Mouse (Mus musculus): ENCODE data around the gene Cdkn2aipnl. TPM values are rescaled to one million over a fixed set of nuclear protein-coding genes. Genes with fewer than 3 reads are reported as not detected.

The Cdkn2aipnl gene
- 40.6 and 41.7 TPM in 2 replicates for polyA plus RNA-seq (2015; fragmentation: Nextera tagmentation; extraction: Ambion mirVana)

DNA sequence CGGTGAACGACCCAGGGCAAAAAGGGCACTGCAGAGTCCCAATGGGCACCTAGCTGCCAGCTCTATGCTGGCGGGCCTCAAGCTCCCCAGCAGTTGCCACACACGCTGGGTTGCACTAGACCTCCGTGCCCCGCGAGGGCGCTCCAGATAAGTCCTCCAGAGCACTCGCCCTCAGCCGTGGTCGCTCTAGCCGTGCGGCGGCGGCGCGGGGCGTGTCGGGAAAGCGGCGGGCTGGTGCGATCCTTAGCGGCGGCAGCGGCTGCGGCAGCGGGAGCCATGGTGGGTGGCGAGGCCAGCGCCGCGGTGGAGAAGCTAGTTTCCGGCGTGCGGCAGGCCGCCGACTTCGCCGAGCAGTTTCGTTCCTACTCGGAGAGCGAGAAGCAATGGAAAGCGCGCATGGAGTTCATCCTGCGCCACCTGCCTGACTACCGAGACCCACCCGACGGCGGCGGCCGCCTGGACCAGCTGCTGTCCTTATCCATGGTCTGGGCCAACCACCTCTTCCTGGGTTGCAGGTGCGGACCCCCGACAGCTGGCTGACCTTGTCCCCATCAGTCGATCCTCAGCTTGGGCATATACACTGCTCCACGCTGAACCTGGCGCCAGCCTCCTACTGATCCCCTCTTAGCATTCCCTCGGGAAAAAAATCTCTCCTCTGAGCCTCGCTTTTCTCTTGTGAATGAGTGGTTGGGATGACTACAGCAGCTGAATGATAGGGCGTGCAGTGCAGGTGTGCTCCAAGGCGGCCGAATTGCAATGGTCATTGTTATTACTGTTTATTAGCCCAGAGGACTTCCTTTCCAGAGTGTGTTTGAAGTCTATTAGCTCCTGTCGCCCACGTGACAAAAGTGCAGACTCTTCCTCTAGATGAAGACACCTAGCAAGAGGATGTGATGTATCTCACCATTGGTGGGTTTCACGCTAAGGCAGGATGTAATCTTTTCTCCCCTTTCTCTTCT lies at the start of gene Cdkn2aipnl:
Cdkn2aipnl (plus strand) TSS at position 219 of the 959 bp plus-strand sequence.
- Histone ChIP-seq H3K36me3 (ENCODE audit: control insufficient read depth, insufficient read depth) (peaks cover 13% of the 10 kb centered on the region), H3K27me3 (ENCODE audit: control insufficient read depth, insufficient read depth, low read depth, low read length) (no peaks in the 10 kb centered on the region), H3K4me3 (ENCODE audit: low read depth, low read length) (peak within 1 kb of the TSS; percentile 84), H3K4me2 (ENCODE audit: low read depth, low read length) (peak within 1 kb of the TSS; percentile 97), H3K9ac (ENCODE audit: low read depth, low read length) (peak within 1 kb of the TSS; percentile 90), H3K9me3 (replicated peaks; ENCODE audit: control insufficient read depth, low read length) (no peaks in the 10 kb centered on the region), H3K4me1 (ENCODE audit: control insufficient read depth, low read depth, low read length) (peaks cover 10% of the 10 kb centered on the region), H3K27ac (ENCODE audit: low read length) (peak within 1 kb of the TSS; percentile 27; the same call in 1 of the 2 replicates)
- ATAC-seq (ENCODE audit: low read depth) = peak; percentile 95
- WGBS (ENCODE audit: insufficient replicate concordance) = 1% methylated on average over 63 of the region's 63 CpGs

DNA sequence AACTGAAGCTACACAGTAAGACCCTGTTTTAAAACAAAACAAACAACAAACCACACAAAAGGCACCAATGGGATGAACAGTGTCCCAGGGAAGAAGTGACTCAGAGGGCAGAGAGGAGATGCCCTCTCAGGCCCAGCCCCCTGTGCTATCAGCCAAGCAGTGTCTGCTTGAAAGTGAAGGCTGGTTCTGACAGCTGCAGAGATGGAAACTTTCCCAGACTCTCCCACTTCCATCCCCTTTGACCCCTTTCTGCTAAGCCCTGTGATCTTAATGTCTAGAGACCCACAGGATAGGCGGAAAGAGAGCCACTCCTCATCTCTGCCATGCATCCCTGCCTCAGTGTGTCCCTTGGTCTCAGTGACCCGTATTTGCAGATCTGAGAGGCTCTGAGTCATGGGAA lies 49.5 kb upstream of the Cdkn2aipnl start:
- Histone ChIP-seq H3K27me3 (ENCODE audit: control insufficient read depth, insufficient read depth, low read depth, low read length) (no peaks in the 10 kb centered on the region), H3K27ac (ENCODE audit: low read length) (no peak overlapping the region), H3K36me3 (ENCODE audit: control insufficient read depth, insufficient read depth) (no peaks in the 10 kb centered on the region), H3K4me1 (ENCODE audit: control insufficient read depth, low read depth, low read length) (peaks cover 5% of the 10 kb centered on the region), H3K4me3 (ENCODE audit: low read depth, low read length) (no peak overlapping the region), H3K9me3 (replicated peaks; ENCODE audit: control insufficient read depth, low read length) (no peaks in the 10 kb centered on the region), H3K9ac (ENCODE audit: low read depth, low read length) (no peak overlapping the region), H3K4me2 (ENCODE audit: low read depth, low read length) (no peak overlapping the region)
- no peak for ATAC-seq (ENCODE audit: low read depth)
- WGBS (ENCODE audit: insufficient replicate concordance) = 35% methylated on average over 2 of the region's 2 CpGs

GRCm38 (mm10) chr11:51918576-51918975 lies 48.9 kb upstream of the Cdkn2aipnl start:
- no peak overlapping the region for H3K4me3 ChIP-seq (ENCODE audit: low read depth, low read length)
- 67% methylated on average over 2 of the region's 2 CpGs for WGBS (ENCODE audit: insufficient replicate concordance)
- H3K36me3 ChIP-seq (ENCODE audit: control insufficient read depth, insufficient read depth) = no peaks in the 10 kb centered on the region
- no peak overlapping the region for H3K4me2 ChIP-seq (ENCODE audit: low read depth, low read length)
- ATAC-seq (ENCODE audit: low read depth) = no peak
- no peaks in the 10 kb centered on the region for H3K9me3 ChIP-seq (replicated peaks; ENCODE audit: control insufficient read depth, low read length)
- H3K4me1 ChIP-seq (ENCODE audit: control insufficient read depth, low read depth, low read length) = peaks cover 5% of the 10 kb centered on the region
- no peaks in the 10 kb centered on the region for H3K27me3 ChIP-seq (ENCODE audit: control insufficient read depth, insufficient read depth, low read depth, low read length)
- H3K27ac ChIP-seq (ENCODE audit: low read length) = no peak overlapping the region
- H3K9ac ChIP-seq (ENCODE audit: low read depth, low read length) = no peak overlapping the region

GRCm38 (mm10) chr11:51921355-51922125 lies 45.9 kb upstream of the Cdkn2aipnl start:
- ATAC-seq (ENCODE audit: low read depth) = no peak
- Histone ChIP-seq H3K36me3 (ENCODE audit: control insufficient read depth, insufficient read depth) (no peaks in the 10 kb centered on the region), H3K9me3 (replicated peaks; ENCODE audit: control insufficient read depth, low read length) (no peaks in the 10 kb centered on the region), H3K27ac (ENCODE audit: low read length) (no peak overlapping the region), H3K9ac (ENCODE audit: low read depth, low read length) (no peak overlapping the region), H3K4me1 (ENCODE audit: control insufficient read depth, low read depth, low read length) (no peaks in the 10 kb centered on the region; the same call in 1 of the 2 replicates), H3K27me3 (ENCODE audit: control insufficient read depth, insufficient read depth, low read depth, low read length) (no peaks in the 10 kb centered on the region), H3K4me3 (ENCODE audit: low read depth, low read length) (no peak overlapping the region), H3K4me2 (ENCODE audit: low read depth, low read length) (no peak overlapping the region)
- WGBS (ENCODE audit: insufficient replicate concordance) = 58% methylated on average over 8 of the region's 8 CpGs

- Histone ChIP-seq H3K27ac (ENCODE audit: low read length) (no peak overlapping the region), H3K36me3 (ENCODE audit: control insufficient read depth, insufficient read depth) (no peaks in the 10 kb centered on the region), H3K9me3 (replicated peaks; ENCODE audit: control insufficient read depth, low read length) (no peaks in the 10 kb centered on the region), H3K4me3 (ENCODE audit: low read depth, low read length) (no peak overlapping the region), H3K9ac (ENCODE audit: low read depth, low read length) (no peak overlapping the region), H3K27me3 (ENCODE audit: control insufficient read depth, insufficient read depth, low read depth, low read length) (no peaks in the 10 kb centered on the region), H3K4me2 (ENCODE audit: low read depth, low read length) (no peak overlapping the region), H3K4me1 (ENCODE audit: control insufficient read depth, low read depth, low read length) (no peaks in the 10 kb centered on the region)
- no peak for ATAC-seq (ENCODE audit: low read depth)
- WGBS (ENCODE audit: insufficient replicate concordance) = 66% methylated on average over 3 of the region's 3 CpGs
These were observed 45.0 kb upstream of the Cdkn2aipnl start for GRCm38 (mm10) chr11:51922421-51922841.

DNA sequence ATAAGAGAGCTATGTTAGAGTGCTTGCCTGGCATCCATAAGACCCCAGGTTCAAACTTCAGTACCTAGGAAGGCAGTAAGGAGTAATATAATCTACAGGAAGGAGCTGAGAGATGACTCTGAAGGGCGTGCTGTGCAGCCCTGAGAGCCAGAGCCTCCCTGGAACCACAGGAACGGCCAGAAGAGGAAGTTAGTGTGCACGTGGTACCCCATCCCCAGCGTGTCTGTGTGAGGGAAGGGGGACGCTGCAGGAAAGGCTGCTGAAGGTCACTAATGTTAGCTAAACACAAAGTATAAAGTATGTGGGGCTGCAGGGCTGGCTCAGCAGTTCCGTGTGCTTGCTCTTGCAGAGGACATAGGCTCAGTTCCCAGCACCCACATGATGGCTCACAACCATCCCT lies 41.9 kb upstream of the Cdkn2aipnl start:
- no peak overlapping the region for H3K4me3 ChIP-seq (ENCODE audit: low read depth, low read length)
- no peak overlapping the region for H3K4me2 ChIP-seq (ENCODE audit: low read depth, low read length)
- no peaks in the 10 kb centered on the region for H3K4me1 ChIP-seq (ENCODE audit: control insufficient read depth, low read depth, low read length)
- H3K36me3 ChIP-seq (ENCODE audit: control insufficient read depth, insufficient read depth) = no peaks in the 10 kb centered on the region
- ATAC-seq (ENCODE audit: low read depth) = peak; percentile 48
- no peaks in the 10 kb centered on the region for H3K9me3 ChIP-seq (replicated peaks; ENCODE audit: control insufficient read depth, low read length)
- no peaks in the 10 kb centered on the region for H3K27me3 ChIP-seq (ENCODE audit: control insufficient read depth, insufficient read depth, low read depth, low read length)
- WGBS (ENCODE audit: insufficient replicate concordance) = 13% methylated on average over 6 of the region's 6 CpGs
- H3K9ac ChIP-seq (ENCODE audit: low read depth, low read length) = no peak overlapping the region
- H3K27ac ChIP-seq (ENCODE audit: low read length) = no peak overlapping the region

- Histone ChIP-seq H3K27me3 (ENCODE audit: control insufficient read depth, insufficient read depth, low read depth, low read length) (no peaks in the 10 kb centered on the region), H3K4me3 (ENCODE audit: low read depth, low read length) (no peak overlapping the region), H3K4me1 (ENCODE audit: control insufficient read depth, low read depth, low read length) (no peaks in the 10 kb centered on the region), H3K9me3 (replicated peaks; ENCODE audit: control insufficient read depth, low read length) (no peaks in the 10 kb centered on the region), H3K27ac (ENCODE audit: low read length) (no peak overlapping the region), H3K36me3 (ENCODE audit: control insufficient read depth, insufficient read depth) (no peaks in the 10 kb centered on the region), H3K9ac (ENCODE audit: low read depth, low read length) (no peak overlapping the region), H3K4me2 (ENCODE audit: low read depth, low read length) (no peak overlapping the region)
- 16% methylated on average over 1 of the region's 1 CpGs for WGBS (ENCODE audit: insufficient replicate concordance)
- ATAC-seq (ENCODE audit: low read depth) = no peak
These were observed 41.1 kb upstream of the Cdkn2aipnl start for GRCm38 (mm10) chr11:51926385-51926784.

- H3K4me3 ChIP-seq (ENCODE audit: low read depth, low read length) = no peak overlapping the region
- WGBS (ENCODE audit: insufficient replicate concordance) = 54% methylated on average over 2 of the region's 2 CpGs
- H3K9me3 ChIP-seq (replicated peaks; ENCODE audit: control insufficient read depth, low read length) = no peaks in the 10 kb centered on the region
- H3K27me3 ChIP-seq (ENCODE audit: control insufficient read depth, insufficient read depth, low read depth, low read length) = no peaks in the 10 kb centered on the region
- no peak overlapping the region for H3K27ac ChIP-seq (ENCODE audit: low read length)
- H3K36me3 ChIP-seq (ENCODE audit: control insufficient read depth, insufficient read depth) = no peaks in the 10 kb centered on the region
- no peaks in the 10 kb centered on the region for H3K4me1 ChIP-seq (ENCODE audit: control insufficient read depth, low read depth, low read length)
- H3K4me2 ChIP-seq (ENCODE audit: low read depth, low read length) = no peak overlapping the region
- no peak for ATAC-seq (ENCODE audit: low read depth)
- no peak overlapping the region for H3K9ac ChIP-seq (ENCODE audit: low read depth, low read length)
These were observed 40.4 kb upstream of the Cdkn2aipnl start for GRCm38 (mm10) chr11:51927106-51927505.
